ENCODE assay signal across 8 mouse cellular contexts in genomic region chr7:90054795-90055511, GRCm38 (mm10).
DNase-seq lines count a peak whose midpoint lies in the region; ATAC-seq and TF ChIP-seq lines count a peak whose summit lies in the region.

No protein-coding gene starts in this region.

- H3K9ac ChIP-seq in stomach, embryonic 15.5 days, result no peak overlapping the region
- H3K9ac ChIP-seq in stomach, postnatal 0 days (ENCODE audit: low read length), result no peak overlapping the region
- no peak overlapping the region for H3K9ac ChIP-seq in limb, embryonic 15.5 days
- peak overlapping the region; percentile 23; the same call in 1 of the 2 replicates for H3K9ac ChIP-seq in stomach, embryonic 16.5 days (ENCODE audit: low read length)

- no peak for TF ChIP-seq CTCF in stomach, postnatal 0 days (IDR thresholded peaks at IDR 0.05; ENCODE audit: low read depth)

- no peaks in the 10 kb centered on the region for H3K36me3 ChIP-seq in heart, embryonic 10.5 days
- no peaks in the 10 kb centered on the region for H3K36me3 ChIP-seq in stomach, embryonic 15.5 days
- no peaks in the 10 kb centered on the region for H3K36me3 ChIP-seq in stomach, postnatal 0 days (ENCODE audit: control insufficient read depth, insufficient read depth, low read length)
- H3K36me3 ChIP-seq in limb, embryonic 15.5 days, result no peaks in the 10 kb centered on the region
- H3K36me3 ChIP-seq in stomach, embryonic 16.5 days (ENCODE audit: control insufficient read depth, insufficient read depth, low read length), result no peaks in the 10 kb centered on the region

- H3K4me1 ChIP-seq in heart, embryonic 10.5 days, result peaks cover 21% of the 10 kb centered on the region
- peaks cover 10% of the 10 kb centered on the region; the same call in 1 of the 2 replicates for H3K4me1 ChIP-seq in stomach, embryonic 15.5 days
- H3K4me1 ChIP-seq in stomach, postnatal 0 days (replicated peaks; ENCODE audit: control insufficient read depth, insufficient read depth), result 0 out of 2 replicates have a peak, but pooled peaks cover 3% of the 10 kb centered on the region
- H3K4me1 ChIP-seq in limb, embryonic 15.5 days, result peaks cover 15% of the 10 kb centered on the region
- peaks cover 13% of the 10 kb centered on the region for H3K4me1 ChIP-seq in stomach, embryonic 16.5 days (ENCODE audit: control insufficient read depth, insufficient read depth, low read length)

- H3K4me3 ChIP-seq in heart, embryonic 10.5 days, result no peak overlapping the region
- no peak overlapping the region for H3K4me3 ChIP-seq in stomach, embryonic 15.5 days (replicated peaks)
- H3K4me3 ChIP-seq in stomach, postnatal 0 days (ENCODE audit: low read depth, low read length), result no peak overlapping the region
- no peak overlapping the region for H3K4me3 ChIP-seq in limb, embryonic 15.5 days
- H3K4me3 ChIP-seq in stomach, embryonic 16.5 days (replicated peaks; ENCODE audit: low read length), result no peak overlapping the region

- H3K27ac ChIP-seq in heart, embryonic 10.5 days, result peak overlapping the region; percentile 23; the same call in 1 of the 2 replicates
- no peak overlapping the region for H3K27ac ChIP-seq in stomach, embryonic 15.5 days
- no peak overlapping the region for H3K27ac ChIP-seq in stomach, postnatal 0 days (replicated peaks)
- H3K27ac ChIP-seq in limb, embryonic 15.5 days, result 0 out of 2 replicates have a peak overlapping the region, but pooled peaks have one; percentile 29
- H3K27ac ChIP-seq in stomach, embryonic 16.5 days (ENCODE audit: low read length), result no peak overlapping the region

- no peak for DNase-seq in heart, embryonic 10.5 days (ENCODE audit: low spot score)
- DNase-seq in heart, postnatal 10 days, result no peak
- DNase-seq in stomach, postnatal 0 days (ENCODE audit: low spot score), result no peak
- DNase-seq in testis, postnatal 14 days (ENCODE audit: low spot score), result no peak
- no peak for DNase-seq in gastrocnemius, adult 18-20 months (ENCODE audit: low spot score)

- peak; percentile 45; the same call in 1 of the 2 replicates for ATAC-seq in stomach, embryonic 15.5 days (ENCODE audit: insufficient read depth, low FRiP score, low read depth)
- no peak for ATAC-seq in stomach, postnatal 0 days (ENCODE audit: low FRiP score, low TSS enrichment)
- no peak for ATAC-seq in limb, embryonic 15.5 days (ENCODE audit: insufficient number of reproducible peaks, low FRiP score, low TSS enrichment, low read depth)
- ATAC-seq in stomach, embryonic 16.5 days (ENCODE audit: insufficient read depth, low FRiP score), result no peak

- no peak for TF ChIP-seq EP300 in stomach, postnatal 0 days (optimal IDR thresholded peaks at IDR 0.05)

- H3K27me3 ChIP-seq in heart, embryonic 10.5 days (ENCODE audit: insufficient read depth, poor library complexity, severe bottlenecking), result no peaks in the 10 kb centered on the region
- no peaks in the 10 kb centered on the region for H3K27me3 ChIP-seq in stomach, embryonic 15.5 days (replicated peaks)
- H3K27me3 ChIP-seq in stomach, postnatal 0 days (ENCODE audit: control insufficient read depth, insufficient read depth, low read length), result no peaks in the 10 kb centered on the region
- no peaks in the 10 kb centered on the region for H3K27me3 ChIP-seq in limb, embryonic 15.5 days
- H3K27me3 ChIP-seq in stomach, embryonic 16.5 days (ENCODE audit: control insufficient read depth, insufficient read depth, low read length), result no peaks in the 10 kb centered on the region

- no peak overlapping the region for H3K4me2 ChIP-seq in stomach, embryonic 15.5 days
- no peak overlapping the region for H3K4me2 ChIP-seq in stomach, postnatal 0 days (replicated peaks; ENCODE audit: low read depth)
- H3K4me2 ChIP-seq in limb, embryonic 15.5 days, result no peak overlapping the region
- no peak overlapping the region for H3K4me2 ChIP-seq in stomach, embryonic 16.5 days (ENCODE audit: low read depth, low read length)

- intact Hi-C loops in heart, postnatal 10 days (cut with DNase I), result no loop called here

- H3K9me3 ChIP-seq in heart, embryonic 10.5 days, result no peaks in the 10 kb centered on the region
- no peaks in the 10 kb centered on the region for H3K9me3 ChIP-seq in stomach, embryonic 15.5 days
- H3K9me3 ChIP-seq in stomach, postnatal 0 days (ENCODE audit: control insufficient read depth, low read length), result no peaks in the 10 kb centered on the region
- H3K9me3 ChIP-seq in limb, embryonic 15.5 days, result no peaks in the 10 kb centered on the region
- H3K9me3 ChIP-seq in stomach, embryonic 16.5 days (replicated peaks; ENCODE audit: control insufficient read depth, low read length), result no peaks in the 10 kb centered on the region

- WGBS in heart, embryonic 10.5 days, result 44% methylated on average over 7 of the region's 7 CpGs
- WGBS in stomach, embryonic 15.5 days, result 29% methylated on average over 7 of the region's 7 CpGs
- WGBS in stomach, postnatal 0 days, result 41% methylated on average over 7 of the region's 7 CpGs
- WGBS in limb, embryonic 15.5 days, result 43% methylated on average over 7 of the region's 7 CpGs
- 35% methylated on average over 7 of the region's 7 CpGs for WGBS in stomach, embryonic 16.5 days

Comparison
In these comparisons a context has a peak if more than half of its experiments do, and no peak if none do; other contexts are left out.
1. H3K27ac ChIP-seq: peak in heart, embryonic 10.5 days (single experiment) and limb, embryonic 15.5 days (single experiment); none in stomach, embryonic 15.5 days (single experiment), stomach, postnatal 0 days (single experiment) and stomach, embryonic 16.5 days (single experiment).